Mouse (Mus musculus) kidney, adult 8-10 months (tissue): ENCODE measurements around the gene Cpa4.

Experiments used
- DNase-seq, 2 experiments: peaks; one replicate each; pipeline ENCODE4 v3.0.0; 2022

The Cpa4 gene

DNA sequence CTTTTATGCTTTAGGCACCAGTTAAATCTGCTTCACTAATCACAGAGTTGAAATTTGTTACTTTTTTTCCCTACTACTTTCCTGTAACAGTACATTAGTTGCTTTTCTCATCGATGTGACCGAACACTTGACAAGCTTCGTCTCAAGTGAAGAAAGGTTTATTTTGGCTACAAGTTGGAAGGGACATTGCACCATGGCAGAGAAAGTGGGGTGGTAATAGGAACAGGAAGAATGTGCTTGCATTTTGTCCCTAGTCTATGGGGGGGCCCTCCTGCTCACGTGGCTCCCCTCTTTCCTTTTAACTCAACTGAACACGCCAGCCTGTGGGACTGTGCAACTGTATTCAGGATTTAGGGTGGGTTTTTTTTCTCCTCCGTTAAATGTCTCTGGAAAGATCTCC is 15.5 kb upstream of the Cpa4 start:
- DNase-seq, result no peak

DNA sequence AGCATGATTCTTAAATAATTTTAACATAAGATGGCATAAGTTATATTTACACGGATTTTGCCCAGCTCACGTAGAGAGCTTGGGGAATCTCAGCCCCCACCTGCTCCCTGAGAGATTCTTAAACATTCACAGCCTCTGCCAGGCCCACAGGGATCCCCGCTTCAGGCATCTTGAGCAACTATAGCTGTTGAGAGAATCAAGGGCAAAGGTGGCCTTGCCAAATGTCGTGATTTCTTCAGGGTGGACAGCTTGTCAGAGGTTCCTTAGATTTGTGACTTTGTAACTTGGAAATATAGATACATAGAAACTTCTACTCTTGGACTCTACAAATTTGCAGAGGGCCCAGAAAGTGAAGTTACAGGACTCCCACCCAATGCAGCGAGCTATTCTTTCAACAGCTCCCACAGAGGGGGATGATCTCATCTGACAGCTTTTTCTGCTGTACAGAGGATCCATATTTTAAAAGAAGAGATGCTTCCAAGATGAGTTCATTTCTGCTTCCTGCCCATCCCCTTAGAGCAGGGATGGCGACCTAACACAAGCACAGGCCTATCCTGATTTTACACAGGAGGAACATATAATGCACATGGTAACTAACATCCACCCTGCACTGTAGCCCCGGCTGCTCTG is 14.7 kb upstream of the Cpa4 start:
- no peak for DNase-seq

DNA sequence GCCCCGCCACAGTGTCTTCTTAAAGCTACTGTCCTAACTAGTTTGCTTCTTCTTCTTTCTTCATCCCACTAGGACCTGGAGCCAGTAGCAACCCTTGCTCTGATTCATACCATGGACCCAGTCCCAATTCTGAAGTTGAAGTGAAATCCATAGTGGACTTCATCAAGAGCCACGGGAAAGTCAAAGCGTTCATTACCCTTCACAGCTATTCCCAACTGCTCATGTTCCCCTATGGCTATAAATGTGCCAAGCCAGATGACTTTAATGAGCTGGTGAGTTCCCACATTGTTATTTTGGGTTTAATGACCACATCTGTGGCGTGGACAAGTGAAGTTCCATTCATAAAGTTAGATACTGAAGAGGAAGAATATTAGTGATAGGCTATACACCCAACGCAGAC is 14.1 kb upstream of the Cpa4 start:
- DNase-seq, result no peak

DNA sequence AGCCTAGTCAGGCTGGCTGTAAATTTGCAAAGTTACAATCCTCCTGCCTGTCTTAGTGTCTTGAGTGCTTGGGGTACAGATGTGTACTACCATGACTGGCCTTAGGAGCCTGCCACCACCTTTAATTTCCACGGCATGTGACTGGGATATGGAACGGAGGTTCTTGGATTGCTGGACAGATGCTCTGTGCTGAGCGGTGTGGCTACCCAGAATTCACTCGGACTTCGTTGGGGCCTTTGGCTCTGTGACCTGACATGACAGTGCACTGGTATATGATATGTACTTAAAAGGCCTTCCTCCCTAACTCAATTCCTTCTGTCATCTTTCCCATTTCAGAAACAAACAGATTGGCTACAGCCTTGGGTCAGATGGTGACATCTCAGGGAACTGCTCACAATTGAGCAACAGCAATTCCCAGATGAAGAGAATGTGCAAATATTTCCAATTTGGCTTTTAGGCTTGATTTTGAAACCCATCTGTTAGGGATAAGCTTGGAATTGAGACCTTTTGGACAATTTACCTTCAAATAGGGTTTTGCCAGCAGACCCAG is 13.5 kb upstream of the Cpa4 start:
- DNase-seq, result no peak

DNA sequence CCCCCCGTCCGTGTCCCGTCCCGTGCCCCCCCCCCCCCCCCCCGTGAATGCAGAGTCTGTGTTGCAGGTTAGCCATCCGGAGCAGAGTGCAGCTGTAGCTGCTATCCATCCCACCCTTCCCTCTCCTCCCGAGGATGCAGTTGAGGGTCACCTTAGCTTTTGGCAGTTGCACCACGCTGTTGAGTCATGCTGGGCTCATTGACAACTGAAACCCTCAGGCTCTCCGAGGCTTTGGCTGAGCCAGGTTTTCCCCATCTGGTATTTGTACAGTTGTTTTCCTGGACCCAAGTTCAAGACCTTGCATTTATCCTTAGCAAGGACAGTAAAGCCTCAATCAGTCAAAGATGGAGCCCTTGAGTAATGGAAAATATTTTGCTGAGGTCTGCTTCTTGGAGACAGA is 12.1 kb upstream of the Cpa4 start:
- peak in 1 of 2 experiments; percentile 11 for DNase-seq

DNA sequence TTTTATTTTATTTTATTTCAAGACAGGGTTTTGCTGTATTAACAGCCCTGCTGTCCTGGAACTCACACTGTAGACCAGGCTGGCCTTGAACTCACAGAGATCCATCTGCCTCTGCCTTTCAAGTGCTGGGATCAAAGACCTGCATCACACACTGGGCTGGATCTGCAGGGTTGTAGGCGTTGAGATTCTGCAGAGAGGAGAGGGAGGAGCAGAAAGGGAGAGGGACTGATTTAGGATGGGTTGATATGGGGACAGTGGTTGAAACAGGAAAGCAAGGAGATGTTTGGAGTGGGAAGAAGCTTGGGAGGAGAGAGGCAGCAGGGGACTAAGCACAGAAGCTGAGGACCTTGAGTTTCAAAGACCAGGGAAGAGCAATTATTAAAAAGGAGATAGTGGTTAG is 8.4 kb upstream of the Cpa4 start:
- DNase-seq, result no peak

DNA sequence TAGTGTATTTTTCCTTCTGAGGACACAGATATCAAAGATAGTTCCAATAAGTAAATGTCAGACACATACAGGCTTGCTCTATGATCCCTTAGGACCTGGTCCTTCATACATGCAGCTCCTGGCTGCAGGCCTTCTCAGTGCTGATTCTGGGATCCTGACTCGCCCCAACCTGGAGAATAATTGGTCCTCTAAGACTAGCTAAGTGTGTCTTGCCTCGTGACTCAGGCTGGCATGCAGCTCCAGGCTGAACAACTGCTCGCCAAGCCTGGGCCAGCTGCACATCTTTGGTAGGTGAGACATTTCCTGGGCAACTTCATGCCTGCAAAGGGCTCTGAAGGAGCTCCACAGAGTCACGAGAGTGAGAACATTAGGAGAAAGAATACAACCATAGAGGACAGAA is 6.0 kb upstream of the Cpa4 start:
- no peak for DNase-seq

DNA sequence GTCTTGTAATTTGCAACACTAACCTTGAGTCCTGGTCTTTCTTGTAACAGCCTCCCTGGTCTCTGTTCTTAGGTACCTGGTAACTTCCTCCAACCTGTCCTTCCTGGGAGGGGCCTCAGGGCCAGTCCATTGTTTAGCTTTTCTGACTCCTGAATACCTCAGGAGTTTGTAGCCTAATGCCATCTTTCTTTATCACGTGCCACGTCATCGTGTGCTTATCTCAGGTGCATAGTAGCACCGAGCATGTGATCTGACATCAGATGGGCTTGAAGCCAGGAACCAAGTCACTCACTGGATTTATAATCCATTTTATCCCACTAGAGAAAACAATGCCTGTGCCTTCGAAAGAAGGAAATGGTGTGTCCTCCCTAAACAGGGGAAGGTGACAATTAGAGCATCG is 4.6 kb upstream of the Cpa4 start:
- DNase-seq, result no peak

DNA sequence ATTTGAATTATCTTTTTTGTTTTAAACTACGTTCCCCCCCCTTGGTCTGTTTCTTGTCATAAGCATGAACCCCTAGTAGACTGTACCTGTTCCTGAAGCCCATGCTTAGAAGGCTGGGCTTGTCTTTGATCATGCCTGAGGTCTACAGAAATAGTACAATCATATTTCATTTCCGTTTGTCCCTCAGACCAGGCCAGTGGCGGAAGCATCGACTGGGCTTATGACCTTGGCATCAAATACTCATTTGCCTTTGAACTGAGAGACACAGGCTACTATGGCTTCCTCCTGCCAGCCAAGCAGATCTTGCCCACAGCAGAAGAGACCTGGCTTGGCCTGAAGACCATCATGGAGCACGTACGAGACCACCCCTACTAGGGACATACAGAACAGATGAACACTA is 4.1 kb upstream of the Cpa4 start:
- DNase-seq, result no peak

DNA sequence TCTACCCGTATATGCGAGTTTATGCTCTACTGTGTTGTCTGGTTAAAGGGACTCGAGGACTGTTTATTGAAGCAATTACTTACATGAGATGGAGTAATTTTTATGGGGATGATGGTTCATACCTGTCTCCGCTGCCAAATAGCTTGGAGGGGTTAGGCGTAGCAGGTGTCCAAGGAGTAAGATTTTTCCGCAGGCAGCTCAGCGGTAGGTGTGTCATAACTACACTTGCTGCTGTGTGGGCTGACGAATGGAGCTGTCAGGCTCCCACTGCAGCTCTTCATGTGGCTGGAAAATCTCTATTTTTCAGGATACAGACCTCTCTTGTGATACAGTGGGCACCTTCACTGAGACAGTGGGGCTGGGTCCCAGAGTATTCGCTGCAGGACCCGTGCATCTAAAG is 1.2 kb downstream of the Cpa4 start:
- DNase-seq, result no peak

DNA sequence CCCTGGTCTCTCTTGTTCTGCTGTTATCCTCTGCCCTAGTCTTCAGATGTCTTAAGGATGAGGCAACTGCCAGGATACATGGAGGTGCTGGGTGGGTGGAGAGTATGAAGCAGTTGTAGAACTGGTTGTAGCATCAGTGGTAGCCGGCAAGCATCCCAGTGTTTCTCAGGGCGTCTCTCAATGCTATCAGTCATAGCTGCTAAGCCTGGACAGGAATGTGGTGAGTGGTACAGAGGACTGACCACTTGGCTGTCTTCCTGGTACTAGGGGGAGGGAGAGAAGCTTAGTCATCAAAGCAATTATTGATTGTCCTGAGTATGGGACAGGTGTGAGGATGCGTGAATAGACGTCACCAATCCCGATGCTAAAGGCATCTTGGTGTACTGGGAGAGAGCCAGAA is 1.8 kb downstream of the Cpa4 start:
- DNase-seq, result no peak

DNA sequence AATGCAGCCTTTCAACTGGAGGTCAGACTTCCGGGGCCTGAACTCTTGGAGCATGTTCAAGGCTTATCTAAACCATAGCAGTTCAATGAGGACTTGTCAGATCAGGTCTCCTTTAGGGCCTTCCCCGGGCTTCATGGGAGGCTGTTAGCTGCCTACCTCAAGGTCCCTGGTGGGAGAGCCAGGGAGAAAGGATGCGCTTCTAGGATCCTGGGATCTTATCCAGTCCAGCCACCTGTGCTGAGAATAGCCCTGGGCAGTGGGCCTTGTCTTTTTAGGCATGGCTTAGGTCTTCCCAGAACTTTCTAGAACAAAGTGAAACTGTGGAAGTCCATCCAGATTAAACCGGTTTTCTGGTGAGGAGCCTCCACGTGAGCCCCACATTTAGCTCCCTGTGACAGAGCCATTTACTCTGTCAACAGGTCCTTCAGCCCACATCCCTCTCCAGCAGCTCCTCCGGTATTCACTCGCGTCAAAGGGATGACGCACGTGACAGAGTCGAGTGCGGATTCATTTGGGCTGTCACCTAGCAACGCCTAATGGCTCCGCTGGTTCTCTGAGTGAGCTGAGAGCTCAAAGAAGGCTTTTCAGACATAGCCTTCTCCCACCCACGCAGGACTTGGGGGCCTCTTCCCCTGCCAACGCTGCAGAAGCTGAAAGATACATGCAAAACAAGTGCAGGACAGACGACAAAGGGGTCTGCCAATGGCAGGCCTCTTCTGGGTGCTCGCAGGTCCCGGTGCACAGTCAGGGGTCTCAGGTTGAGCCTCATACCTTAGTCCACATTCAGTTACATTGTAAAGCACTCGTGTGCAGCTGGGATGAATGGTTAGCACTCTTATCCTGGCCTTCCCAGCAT is 4.5 kb downstream of the Cpa4 start:
- no peak for DNase-seq

DNA sequence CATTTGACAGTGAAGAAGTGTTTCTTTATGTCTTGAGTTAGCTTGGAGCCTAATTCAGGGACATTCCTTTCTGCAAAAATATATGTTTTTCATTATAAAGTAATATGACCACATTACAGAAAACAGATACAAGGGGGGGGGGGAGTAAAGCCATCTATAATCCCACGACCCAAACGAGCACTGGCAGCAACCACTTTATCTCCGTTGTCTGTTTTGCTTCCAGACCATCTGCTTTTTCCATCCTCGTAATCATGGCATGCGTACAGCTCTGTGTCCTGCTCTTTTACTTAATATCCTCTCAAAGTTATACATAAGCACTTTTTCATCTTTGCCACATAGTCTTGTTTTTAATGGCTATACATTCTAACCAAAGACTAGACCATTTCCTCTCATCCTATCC is 5.2 kb downstream of the Cpa4 start:
- no peak for DNase-seq

DNA sequence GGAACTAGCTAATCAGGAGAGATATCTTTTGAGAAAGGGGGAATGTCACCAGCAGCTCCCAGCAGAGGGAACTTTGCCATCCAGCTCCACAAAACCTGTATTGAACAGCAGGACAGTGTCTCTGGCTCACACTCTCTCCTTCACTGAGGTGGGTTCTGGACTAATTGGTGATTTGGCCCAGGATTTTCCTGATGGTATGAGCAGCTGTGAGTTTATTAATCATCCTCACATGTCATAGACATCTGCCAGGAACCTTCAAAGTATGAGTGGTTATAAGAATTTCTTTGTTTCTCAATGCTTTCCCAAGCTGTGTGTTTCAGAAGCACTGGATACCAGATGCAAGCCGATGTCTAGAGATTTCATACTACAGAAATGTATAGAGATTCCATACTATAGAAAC is 6.8 kb downstream of the Cpa4 start:
- DNase-seq, result no peak

DNA sequence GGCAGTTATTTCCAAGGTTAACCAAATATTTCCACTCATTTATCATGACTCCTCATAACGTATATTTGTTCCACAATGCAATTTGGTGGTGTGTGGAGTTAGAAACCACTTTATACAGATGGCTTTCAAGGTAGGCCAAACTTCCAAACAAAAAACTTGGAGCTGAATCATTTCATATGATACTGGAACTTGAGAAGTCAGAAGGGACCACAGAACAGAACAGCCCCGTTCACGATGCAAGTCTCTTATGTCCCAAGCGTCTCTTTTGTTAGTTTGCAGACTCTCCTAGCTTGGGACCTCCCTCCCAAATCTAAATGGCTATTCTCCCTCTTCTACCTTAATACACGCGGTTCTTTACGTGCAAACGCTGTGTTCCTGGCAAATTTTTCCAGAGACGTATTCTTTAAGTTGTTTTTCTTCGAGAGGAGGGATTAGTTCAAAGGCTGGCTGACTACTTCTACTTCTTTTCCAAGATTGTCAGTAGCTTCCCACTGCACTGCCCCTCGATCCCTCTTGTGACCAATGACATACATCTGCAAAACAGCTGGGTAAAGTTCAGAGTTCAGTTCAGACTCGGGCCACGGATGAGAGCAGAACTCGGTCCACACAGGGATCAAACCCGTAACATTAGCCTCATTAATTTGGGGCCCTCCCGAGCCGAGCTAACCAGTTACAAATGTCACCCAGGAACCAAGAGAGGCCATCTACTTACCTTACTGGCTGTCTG is 8.5 kb downstream of the Cpa4 start:
- DNase-seq, result peak; percentile 2 to 7

DNA sequence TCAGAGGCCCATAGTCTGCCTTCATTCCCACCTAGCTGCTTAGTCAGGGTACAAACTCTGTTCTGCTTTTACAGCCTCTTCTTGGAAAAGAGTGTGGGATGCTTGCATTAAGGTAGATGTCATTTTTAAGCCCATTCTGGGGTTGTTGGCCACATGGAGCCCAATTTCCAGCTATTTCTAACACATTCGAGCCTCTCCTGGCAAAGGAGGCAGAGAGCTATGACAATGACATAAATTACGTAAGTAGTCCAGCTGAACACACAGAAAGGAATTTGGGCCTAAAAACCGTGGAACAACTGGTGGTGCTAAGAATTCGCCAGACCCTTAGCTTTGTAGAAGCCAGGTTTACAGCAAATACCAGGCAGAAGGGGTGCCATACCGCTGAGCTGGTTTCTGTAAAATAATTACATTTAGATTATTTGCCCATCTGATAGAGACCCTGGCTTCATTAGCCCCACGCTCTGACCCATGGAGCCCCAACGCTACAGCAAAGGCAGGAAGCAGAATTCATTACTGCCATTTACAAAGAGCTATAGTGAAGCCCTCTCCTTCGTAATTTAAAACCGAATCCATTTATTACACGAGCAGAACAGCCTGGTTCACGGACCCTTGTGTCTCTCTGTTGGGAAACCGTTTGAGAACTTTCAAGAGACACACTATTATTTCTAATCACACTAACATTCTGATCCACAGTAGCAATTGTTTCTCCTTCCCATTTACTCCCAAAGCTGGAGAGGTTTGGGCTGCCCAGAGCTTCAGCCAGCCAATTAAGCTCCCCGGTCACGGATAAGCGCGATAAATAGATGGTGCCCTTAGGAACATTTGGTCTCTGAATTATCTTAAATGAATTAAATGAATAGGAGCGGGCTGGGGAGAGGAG is 12.0 kb downstream of the Cpa4 start:
- DNase-seq, result no peak

DNA sequence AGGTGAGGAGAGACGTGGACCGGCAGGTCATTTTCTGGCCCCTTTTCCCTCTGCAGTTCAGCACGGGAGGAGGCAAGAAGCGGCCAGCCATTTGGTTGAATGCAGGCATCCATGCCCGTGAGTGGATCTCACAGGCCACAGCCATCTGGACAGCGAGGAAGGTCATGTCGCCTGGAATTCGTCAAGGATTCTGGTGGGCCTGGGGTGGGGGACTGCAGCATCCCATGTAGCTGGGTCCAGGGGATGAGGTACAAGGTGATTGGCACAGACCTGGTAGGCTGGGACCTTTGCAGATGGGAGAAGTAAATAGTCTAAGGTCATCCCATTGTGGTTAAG is 12.6 kb downstream of the Cpa4 start:
- DNase-seq, result no peak

DNA sequence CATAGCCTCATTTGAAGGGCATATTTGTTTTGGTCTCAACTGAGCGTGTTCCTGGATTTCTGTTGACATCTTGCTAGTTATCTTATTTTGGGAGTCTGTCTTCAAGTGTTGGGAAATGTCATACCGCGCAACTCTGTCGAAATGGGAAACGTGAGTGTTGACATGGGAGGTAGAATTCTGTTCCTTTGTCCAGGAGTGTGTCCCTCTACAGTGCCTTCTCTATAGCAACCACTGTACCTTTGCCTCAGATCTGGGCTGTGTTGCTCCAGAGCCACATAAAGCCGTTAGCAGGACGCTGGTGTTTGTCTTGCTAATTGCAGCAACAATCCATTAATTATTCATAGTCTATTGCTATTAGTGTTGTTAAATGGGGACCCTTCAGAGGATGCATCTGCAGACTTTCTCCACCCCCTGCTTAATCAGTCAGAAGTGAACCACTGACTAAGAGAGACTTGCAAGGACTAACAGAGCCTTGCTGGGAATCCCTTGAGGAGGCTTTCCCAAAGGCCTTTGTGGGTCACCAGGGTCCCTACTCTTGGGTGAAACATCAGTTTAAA is 18.8 kb downstream of the Cpa4 start:
- DNase-seq, result no peak

DNA sequence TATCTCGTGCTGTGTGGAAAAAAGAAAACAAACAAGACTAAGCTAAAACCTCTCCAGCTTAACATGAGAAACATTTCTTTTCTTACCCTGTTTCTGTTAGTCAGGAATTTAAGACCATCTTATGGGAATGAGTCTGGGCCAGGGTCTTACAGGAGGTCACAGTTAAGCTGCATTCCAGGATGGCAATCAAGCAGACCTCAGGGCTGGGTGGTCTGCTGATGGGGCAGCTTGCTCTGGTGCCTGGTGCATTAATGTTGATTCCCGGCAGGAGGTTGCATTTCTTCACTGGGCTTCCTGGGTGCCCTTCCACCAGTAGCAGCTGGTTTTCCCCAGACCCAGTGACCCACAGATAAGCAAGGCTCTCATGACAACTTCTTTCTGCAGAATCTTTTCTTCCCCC is 21.6 kb downstream of the Cpa4 start:
- no peak for DNase-seq

DNA sequence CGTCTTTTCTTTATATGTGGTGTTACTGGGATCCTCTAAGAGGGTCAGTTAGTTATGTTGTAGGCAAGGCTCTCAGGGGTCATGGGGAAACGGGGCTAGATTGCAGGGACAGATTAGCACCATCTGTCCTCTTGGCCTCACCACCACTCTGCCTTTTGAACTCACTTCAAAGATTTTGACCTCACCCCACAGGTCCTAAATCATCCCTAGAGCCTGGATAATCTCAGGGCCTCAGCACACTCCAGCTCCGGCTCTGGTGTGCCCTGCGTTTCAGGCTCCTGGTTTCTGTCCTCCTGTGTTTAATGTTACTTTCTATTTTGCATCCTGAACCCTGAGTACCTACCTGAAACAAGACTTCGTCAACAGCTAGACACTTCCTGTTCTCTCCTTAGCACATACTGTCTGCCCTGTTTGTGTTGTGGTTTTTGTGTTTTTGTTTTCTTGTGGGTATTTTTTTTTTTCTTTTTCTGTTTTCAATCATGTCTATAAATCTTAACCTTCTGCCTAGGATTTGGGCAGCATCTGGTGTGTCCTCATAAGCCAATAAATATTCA is 23.8 kb downstream of the Cpa4 start:
- no peak for DNase-seq

DNA sequence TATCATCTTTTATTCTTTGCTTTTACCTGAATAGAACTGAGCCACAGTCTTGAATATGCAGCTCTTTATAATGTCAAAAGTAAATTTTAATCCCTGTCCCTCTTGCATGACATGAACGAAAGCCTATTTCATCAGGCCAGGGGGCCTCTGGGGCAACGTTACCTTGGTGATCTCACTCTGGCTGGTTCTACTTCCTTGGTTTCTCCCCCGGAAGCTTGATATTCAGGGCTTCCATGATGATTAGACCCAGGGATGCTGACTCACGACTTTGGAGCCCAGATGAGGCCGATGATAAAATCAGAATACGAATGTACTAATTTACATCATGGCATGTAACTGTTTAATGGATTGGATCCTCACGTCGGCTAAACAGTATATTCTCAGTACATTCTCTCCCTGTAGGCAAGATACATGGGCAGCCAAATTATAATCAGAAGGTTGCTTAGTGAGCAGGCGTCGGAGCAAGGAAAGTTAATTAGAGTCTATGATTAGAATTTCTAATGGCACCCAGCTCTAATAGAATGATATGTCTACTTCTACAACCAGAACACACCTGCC is 24.3 kb downstream of the Cpa4 start:
- DNase-seq, result no peak

DNA sequence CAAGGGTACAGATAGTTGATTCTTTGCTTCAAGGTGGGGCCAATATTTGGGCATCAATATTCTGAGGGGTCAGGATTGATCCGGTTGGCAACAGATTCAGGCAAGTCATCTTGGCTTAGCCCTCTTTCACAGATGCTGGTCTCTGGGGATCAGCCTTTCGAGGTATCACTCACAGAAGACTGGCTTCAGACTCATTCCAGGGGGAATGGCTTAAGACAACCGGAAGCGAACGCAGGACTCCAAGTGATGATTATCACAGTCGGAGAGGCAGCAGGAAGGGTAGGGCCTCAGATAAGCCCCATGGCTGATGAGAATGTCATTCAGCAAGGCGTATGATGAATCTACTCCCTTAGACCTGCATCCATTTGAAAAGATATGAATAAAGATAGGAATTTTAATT is 26.2 kb downstream of the Cpa4 start:
- no peak for DNase-seq
